Mouse (Mus musculus) adrenal gland, postnatal 0 days (tissue): ENCODE results near the gene Gjb2. TPM values are rescaled to one million over a fixed set of nuclear protein-coding genes. Genes with fewer than 3 reads are reported as not detected.

Experiments
- polyA plus RNA-seq: library from polyadenylated mRNA; unstranded; fragments of >200 nt; fragmentation: Nextera tagmentation; extraction: Ambion mirVana; gene quantifications from 2 replicates; pipeline ENCODE4 v1.2.1, GENCODE M21; 2015

The Gjb2 gene
- polyA plus RNA-seq, result 2.5 and 4.2 TPM in 2 replicates

DNA sequence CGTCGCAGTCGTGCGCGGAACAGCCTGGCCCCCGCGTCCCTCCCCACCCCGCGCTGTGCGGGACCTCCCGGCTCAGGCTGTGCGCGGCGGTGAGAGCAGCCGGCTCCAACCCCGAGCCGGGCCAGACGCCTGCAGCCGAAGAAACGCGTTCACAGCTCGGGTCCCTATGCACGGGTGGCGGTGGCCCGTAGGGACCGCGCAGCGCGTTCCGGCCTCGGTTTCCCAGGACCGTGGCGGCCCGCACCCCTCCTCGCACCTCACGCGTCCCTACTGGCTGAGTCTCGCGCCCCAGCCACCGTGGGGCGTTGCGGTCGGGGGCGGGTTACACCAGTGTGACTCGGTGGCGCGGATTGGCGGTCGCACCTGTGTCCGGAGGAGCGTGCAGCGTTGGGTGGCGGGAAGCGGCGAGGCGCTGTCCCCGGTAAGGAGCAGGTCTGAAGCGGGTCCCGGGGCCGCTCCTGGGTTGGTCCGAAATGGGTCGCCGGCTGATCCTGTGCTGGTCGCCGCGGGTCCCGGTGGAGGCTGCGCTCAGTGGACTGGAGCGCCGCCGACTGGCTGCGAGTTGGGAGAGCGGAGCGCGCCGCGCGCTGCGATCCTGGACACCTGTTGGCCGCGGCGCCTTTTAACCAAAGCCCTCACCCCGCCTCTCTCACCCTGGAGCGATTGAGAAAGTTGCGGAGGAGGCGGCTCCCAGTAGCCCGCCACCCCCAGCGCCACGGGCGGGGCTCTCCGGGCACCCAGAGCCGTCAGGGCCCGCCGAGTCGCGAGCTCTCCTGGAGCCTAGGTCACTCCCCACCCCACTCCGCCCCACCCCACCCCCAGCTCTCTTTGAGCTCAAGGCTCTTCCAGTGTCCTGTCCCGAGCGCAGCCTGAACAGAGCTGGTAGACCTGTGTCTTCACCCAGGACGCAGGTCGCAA, at the start of gene Gjb2:
Gjb2 (minus strand) TSS at position 597 of the 918 bp plus-strand sequence.

DNA sequence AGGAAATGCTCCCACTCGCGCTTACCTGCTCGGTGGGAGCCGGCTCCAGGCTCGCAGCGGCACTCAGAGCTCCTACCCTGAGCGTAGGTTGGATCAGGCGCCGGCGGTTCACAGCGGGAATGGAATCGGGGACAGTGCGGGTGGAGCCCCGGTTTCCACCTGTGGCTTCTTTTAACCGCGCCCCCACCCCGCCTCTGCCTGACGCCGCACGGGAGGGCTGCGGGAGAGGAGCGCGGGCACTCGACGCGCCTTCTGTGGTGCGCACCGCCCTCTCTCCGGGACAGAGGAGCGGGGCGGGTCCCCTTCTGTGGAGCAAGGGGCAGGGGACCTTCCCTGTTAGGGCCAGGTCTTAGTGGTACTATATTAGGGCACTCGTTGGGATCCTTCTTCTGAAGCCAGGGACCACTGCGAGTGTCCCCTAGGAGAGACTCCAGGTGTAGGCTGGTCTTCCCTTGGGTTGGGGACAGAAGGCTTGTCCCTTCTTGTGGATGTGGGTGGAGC, 28.7 kb upstream of the Gjb2 start, which contains the start of gene Gjb6:
Gjb6 (minus strand) TSS at position 451 of the 501 bp plus-strand sequence.

DNA sequence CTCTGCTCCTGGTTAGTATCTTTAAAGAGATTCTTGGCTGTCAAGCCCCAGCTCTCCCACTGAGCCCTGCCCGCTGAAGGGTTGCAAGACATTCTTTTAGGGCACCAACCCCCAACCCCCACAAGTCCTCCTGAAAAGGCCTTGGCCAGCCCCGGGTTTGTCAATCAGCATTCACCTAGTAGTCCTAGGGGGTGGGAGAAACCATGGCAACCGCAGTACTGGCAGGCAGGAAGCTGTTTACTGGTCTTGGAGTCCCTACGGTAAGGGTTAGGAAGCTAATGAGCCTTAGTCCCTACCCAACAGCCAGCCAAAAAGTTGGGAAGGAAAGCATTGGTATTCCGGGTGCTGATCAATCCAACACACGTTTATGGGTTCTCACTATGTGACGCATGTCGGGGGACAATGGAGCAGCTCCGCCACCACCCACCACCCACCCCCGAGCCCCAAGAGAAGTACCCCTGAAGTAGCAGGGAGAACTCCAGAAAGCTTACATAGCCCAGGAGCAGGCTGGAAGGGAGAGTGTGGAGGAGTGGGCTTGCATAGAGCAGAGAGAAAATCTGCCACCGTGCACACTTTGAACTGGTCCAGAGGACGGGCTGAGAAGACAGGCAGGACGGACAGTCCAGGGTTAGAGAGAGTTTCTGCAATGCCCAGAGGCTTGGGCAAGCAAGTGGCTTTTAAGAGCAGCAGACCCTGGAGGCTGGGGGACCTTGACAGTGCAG, 11.5 kb upstream of the Gjb2 start, which contains the start of gene Gm4491:
Gm4491 (minus strand) TSS at position 61 of the 722 bp plus-strand sequence.

DNA sequence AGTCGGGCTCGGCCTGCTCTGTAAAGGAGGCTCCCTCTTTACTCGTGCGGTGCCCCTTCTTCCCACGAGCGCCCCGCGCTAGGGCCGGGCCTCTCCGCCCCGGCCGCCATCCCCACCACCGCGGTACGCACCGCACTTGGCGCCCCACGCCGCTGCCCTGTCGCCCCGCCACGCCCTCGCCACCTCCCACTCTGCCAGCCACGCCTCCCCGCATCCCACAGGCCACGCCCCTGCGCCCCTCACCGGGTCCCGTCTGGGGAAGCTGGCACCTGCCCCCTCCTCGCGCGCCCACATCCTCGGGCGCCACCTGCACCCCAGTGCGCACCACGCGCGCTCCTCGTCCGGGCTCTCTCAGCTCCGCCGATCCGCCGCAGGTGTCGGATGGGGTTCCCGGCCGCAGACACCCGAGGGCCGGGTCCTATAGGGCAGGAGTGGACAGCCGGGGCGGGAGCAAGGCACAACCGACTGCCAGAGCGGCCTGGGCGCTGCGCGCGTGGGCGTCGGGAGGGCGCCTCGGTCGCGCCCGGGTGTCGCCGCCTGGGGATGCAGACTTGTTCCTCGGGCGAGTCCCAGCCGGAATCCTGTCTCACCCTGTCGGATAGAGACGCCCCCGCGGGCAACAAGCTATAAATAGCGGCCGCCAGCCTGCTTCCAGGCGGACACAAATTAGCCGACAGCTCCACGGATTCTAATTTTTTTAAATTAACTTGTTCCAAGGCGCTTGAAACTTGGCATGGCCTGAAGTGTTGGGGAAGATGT, 46.8 kb downstream of the Gjb2 start, which contains the start of gene Gja3:
Gja3 (minus strand) TSS at position 538 of the 759 bp plus-strand sequence.

Other genes with a start within 250 kb of the Gjb2 start
- 19.7 and 20.2 TPM in 2 replicates for gene Zmym2, start 218.0 kb downstream of the Gjb2 start, polyA plus RNA-seq
- 0.11 and 0.38 TPM in 2 replicates for gene Gja3, start 46.6 kb downstream of the Gjb2 start, polyA plus RNA-seq
- gene Gm4491, start 11.2 kb upstream of the Gjb2 start, polyA plus RNA-seq, result not detected in 2 replicates
- gene Gjb6, start 28.9 kb upstream of the Gjb2 start, polyA plus RNA-seq, result not detected in 2 replicates